Comparison of ENCODE assay signal across 10 mouse cellular contexts in genomic region chr6:97504673-97505072, GRCm38 (mm10).
"Had no signal": no experiment of that assay in that cellular context is flagged by ENCODE, and none has a peak within 500 bp of the region (broad histone marks: within the 10 kb centered on the region; RNA-seq: fewer than 3 reads in every experiment).

No protein-coding gene starts in this region.

- H3K27me3 ChIP-seq: midbrain, embryonic 15.5 days; neural tube, embryonic 13.5 days had no signal

- DNase-seq: kidney, adult 11 months; kidney, adult 9 months; kidney, postnatal 4 days; layer of hippocampus, postnatal 36 days; lung, adult 18-20 months; right cerebral cortex, adult 18-20 months; right cerebral cortex, postnatal 25 days had no signal

- H3K36me3 ChIP-seq: limb, embryonic 15.5 days; midbrain, embryonic 15.5 days; neural tube, embryonic 13.5 days had no signal

- ATAC-seq: midbrain, embryonic 15.5 days had no signal
